Mouse (Mus musculus): ENCODE results near the gene Zfp385b.

Gene Zfp385b

GRCm38 (mm10) chr2:77379907-77380306 lies 439.5 kb downstream of the Zfp385b start:
- DNase-seq (ENCODE audit: low spot score): no peak

GRCm38 (mm10) chr2:77379332-77379731 lies 440.1 kb downstream of the Zfp385b start:
- no peak for DNase-seq (ENCODE audit: low spot score)

GRCm38 (mm10) chr2:77376823-77377222 lies 442.6 kb downstream of the Zfp385b start:
- no peak for DNase-seq (ENCODE audit: low spot score)

- no peak for DNase-seq (ENCODE audit: low spot score)
Measured at GRCm38 (mm10) chr2:77375155-77375554, 444.3 kb downstream of the Zfp385b start.

GRCm38 (mm10) chr2:77369174-77369573 lies 450.3 kb downstream of the Zfp385b start:
- DNase-seq (ENCODE audit: low spot score): no peak

Measured in ovary, postnatal 14 days (tissue).